Mouse (Mus musculus): ENCODE measurements around the gene Akirin1.

DNA sequence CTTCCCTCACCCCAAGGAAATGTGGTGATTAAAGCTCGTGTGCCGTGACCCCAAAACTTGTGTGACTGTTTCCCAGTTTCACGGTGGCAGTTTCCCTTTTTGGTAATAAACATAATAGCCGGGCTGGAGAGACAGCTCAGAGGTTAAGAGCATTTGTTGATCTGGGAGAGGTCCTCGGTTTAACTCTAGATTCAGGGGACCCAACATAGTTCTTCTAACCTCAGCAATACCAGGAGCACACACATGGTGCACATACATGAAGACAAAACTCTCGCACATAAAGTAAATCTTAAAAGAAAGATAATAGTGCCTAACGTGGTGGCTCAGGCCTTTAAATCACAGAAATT is 31.7 kb downstream of the Akirin1 start:
- no peak for TF ChIP-seq EP300 (IDR thresholded peaks at IDR 0.05; ENCODE audit: low read depth)
- no peak for TF ChIP-seq CTCF (IDR thresholded peaks at IDR 0.05; ENCODE audit: low read depth)
